Mouse (Mus musculus) ovary, postnatal 36 days (tissue): ENCODE measurements around the gene Gal.
A peak's percentile ranks its signal among the peaks of the same experiment; 100 is the strongest.

ENCODE experiments used
- DNase-seq: peaks from one replicate; pipeline ENCODE4 v3.0.0; 2022; ENCODE audit warnings: low spot score, mixed read lengths

The Gal gene

DNA sequence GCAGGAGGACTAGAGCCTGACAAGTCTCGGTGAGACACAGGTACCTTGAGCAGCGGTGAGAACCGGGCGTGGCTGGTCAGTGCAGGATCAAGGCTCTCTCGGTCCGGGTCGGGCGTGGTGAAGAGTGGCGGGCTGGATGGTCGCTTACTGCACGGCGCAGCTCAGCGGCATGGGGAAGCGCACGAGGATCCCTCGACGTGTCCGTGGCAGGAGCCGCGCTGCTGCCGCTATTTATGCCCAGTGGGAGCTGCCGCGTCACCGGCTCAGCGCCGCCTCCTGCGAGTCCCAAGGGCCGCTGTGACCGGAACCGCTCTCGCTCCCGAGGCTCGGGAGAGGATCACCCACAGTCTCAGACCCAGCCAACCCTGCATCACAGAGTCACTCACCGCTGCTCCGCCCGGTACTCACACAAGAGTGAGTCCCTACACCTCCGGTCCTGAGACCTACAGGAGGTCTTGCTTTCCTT is at the start of gene Gal:
Gal (minus strand) TSS at position 277 of the 466 bp plus-strand sequence.
- DNase-seq = peak; percentile 40

DNA sequence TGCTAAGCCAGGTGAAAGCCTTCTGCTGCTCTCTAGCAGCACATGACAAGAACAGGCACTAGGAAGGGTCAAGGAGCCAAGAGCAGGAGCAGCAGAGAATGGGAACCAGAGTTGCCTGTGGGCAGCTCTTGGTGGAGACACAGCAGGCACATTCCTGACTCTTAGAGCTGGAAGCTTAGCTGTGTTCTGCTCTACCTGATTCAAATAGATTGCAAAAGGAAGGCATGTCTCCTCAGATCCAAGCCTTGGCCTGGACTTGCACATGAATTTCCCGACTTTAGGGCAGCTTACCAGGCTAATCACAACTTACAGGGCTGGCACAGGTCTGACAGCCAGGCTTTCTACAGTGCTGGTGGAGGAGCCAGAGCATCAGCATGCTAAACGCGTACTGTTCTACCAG is 45.6 kb upstream of the Gal start:
- no peak for DNase-seq

DNA sequence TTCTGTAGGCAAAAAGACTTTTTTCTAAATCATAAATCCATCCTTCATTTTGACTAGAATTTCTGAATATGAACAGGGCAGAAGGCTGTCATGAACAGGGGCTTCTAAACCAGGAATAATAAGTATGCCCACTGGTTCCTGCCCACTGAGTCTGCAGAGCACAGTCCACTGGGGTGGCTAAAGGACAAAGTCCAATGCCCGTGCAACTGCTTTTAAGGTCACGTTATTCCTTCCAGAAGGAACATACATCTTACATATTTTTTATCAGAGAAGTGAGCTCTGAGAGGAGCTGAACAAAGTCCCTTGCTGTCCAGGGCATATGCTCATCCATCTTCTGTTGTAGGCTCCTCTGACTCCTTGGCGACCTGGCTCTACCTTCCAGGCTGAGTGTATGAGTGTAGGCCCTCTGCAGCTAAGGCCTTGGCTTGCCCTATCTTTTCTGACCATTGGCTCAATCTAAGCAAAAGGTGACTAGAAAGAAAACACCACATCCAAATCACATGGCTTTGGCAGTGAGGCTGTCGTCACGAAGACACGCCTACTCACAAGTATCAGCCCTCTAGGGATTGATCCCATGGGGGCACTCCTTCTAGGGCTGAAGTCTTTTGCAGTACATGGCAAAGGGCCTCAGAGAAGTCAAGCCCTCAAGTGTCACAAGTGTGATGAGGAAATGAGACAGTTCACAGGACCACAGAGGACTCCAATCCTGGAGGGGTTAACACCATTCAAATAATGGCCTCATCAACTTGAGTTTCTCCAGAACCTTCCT is 44.2 kb upstream of the Gal start:
- no peak for DNase-seq

DNA sequence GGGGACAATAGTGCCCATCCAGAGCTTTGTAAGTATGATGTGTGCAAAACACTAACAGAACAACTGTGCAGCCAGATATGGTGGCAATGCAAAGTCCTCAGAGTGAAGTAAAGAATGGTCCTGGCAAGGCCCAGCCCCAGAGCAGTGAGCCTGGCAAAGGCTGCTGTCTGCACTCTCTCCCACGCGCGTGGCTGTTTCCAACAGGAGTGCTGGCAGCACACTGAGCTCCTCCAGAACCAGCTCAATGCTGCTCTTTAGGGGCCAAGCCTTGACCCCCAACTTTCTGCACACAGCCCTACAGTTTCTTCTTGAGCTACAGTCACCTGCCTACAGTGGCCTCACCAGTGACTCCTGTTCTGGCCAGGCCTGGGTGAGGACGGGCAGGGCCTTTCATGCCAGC is 43.4 kb upstream of the Gal start:
- no peak for DNase-seq

DNA sequence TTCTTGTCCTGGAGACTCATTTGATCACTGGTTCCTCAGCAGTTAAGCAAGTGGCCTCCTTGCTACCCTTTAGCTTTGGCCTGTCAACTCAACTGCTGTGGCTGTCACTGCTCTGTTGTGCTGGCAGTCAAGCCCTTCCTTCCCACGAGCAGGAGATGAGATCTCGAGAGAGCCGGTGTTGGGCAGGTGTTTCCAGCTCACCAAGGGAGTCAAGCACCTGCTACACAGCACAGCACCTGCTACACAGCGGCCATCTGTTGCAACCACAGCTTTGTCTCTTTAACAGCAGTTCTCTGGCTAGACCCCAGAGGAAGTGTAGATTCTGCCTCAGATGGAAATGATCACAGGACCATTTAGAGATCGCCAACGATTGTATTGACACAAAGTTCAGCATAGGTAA is 37.3 kb upstream of the Gal start:
- no peak for DNase-seq

DNA sequence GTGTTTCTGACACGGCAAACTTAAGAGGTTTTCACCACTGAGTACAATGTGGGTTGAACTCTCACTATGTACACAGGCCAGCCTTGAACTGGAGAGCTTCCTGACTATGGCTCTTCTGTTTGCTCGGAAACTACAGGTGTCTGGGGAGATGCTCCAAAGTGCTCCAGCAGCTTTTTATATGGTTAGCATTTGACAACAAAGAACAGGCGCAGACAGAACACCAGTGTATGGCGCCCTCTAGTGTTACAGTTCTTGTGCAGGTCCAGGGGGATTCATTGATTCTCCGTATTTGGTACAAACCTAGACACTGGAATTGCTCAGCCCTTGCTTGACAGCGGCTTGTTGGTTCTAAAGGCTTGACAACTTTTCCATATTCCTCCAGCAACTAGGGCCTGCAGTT is 36.8 kb upstream of the Gal start:
- DNase-seq = peak; percentile 44

DNA sequence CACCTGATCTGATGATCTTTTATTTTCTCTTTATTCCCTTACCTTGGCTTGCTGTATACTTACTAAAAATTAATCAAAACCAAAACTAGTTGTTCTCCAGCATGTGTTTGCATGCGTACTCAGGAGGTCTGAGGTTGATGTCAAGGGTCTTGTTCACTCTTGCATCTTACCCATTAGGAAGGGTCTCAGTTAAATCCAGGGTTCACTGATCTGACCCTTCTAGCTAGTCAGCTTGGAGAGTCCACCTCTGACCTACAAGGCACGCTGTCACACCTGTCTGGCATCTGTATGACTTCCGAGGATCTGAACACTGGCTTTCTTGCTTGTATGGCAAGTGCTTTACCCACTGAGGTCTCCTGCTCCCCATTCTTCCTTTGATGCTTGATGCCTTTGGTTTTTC is 36.4 kb upstream of the Gal start:
- DNase-seq = no peak

- no peak for DNase-seq
Measured at GRCm38 (mm10) chr19:3449248-3449647, 34.9 kb upstream of the Gal start.

- DNase-seq = no peak
Measured at GRCm38 (mm10) chr19:3447348-3447747, 33.0 kb upstream of the Gal start.

- DNase-seq = no peak
Measured at GRCm38 (mm10) chr19:3441092-3441491, 26.7 kb upstream of the Gal start.

- DNase-seq = no peak
Measured at GRCm38 (mm10) chr19:3440667-3441066, 26.3 kb upstream of the Gal start.

DNA sequence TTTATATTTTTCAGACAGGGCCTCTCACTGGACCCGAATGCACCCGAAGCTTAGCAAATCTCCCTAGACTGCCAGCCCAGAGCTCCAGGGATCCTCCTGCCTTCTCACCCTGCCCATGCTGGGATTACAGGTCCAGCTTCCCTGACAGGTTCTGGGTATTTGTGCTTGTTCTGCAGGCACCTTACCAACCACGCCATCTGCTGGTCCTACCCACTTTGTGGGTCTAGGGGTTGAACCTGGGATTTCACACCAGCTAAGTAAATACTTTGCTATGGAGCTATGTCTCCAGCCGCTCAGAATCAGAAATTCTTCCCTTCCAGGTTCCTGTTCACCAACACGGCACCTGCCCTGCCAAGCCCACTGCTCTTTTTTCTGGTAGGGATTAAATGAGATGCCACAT is 23.6 kb upstream of the Gal start:
- no peak for DNase-seq

DNA sequence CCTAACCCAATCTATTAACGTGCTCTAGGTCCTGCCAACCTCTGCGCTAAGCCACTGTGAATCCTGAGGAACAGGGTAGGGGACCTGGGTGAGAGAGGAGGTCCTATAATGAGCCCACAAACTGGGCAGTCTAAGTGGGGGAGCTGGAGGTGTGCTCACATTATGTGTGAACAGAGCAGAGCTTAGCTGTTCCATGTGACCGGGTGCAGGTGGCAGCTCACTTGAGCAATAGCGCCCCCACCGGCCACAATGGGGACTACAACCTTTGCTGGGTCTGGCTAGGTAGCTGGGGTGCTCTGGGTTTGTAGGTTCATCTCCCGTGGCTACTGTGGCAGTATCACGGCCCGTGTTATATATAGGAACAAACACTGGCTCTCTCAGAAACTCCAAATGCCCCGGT is 22.5 kb upstream of the Gal start:
- DNase-seq = peak; percentile 27

DNA sequence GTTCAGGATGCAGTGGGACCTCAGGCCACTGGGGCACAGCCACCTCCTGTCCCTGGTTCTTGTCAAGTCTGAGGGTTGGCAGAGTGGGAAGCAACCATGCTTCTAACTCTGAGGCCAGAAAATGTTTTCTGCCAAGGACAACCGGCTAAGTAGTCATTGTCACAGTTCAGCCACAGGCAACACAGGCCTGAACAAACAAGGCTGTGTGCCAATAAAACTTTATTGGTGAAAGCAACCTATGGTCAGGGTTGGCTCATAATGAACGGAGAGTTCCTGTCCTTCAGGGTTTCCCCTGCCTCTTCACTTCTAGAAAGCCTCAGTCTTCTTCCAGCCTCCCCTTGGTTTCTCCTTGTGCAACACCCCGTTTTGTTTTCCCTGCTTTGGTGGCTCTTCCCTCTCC is 21.5 kb upstream of the Gal start:
- DNase-seq = no peak

GRCm38 (mm10) chr19:3434641-3435040 is 20.3 kb upstream of the Gal start:
- DNase-seq = no peak

DNA sequence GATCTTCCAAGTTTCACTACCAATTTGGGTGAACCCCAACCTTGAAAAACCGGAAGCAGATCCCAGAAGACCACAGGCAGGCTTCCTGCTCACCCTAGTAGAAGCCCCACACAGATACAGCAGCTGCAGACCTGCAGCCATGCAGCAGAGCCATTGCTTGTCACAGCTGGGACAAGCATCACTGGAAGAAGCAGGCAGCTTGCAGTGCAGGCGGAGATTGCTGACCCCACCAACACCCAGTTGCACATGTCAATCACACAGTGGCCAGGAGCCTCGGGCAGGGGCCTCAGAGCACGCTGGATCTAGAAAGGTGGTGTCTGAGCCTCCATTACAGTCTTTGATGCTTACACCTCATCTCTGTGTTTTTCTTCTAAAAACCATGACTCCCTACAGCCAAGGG is 19.8 kb upstream of the Gal start:
- no peak for DNase-seq

DNA sequence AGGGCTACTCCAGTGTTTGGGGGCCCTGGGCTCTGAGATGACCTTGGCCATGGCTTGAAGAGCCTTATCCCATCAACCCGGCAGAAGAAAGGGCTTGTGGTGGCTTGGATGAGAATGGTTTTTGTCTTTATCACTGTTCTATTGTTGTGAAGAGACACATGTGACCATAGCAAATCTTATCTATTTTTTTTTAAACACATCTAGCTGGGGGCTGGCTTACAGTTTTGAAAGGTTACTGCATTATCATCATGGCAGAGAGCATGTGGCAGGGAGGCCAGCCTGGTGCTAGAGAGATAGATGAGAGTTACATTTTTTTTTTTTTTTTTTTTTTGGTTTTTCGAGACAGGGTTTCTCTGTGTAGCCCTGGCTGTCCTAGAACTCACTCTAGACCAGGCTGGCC is 17.6 kb upstream of the Gal start:
- no peak for DNase-seq

DNA sequence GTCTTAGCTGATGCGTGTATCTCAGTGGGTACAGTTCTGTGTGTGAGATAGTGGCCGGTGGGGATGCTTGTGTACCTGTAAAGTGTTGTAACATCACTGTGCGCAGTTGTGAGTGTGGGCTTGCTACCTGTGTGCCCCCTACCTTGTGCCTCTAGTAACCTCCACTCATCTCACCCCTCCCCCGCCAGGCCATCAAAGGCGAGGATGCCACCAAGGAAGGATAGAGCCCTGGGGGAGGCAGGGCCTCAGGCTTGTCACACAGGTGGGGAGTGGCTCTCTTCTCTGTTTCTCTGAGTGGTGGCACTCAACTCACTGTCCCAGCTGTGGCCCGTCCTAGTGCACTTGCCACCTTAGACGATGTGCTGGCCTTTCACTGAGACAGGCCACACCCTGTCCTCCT is 16.7 kb upstream of the Gal start:
- no peak for DNase-seq

- no peak for DNase-seq
Measured at GRCm38 (mm10) chr19:3429156-3429816, 14.9 kb upstream of the Gal start.

DNA sequence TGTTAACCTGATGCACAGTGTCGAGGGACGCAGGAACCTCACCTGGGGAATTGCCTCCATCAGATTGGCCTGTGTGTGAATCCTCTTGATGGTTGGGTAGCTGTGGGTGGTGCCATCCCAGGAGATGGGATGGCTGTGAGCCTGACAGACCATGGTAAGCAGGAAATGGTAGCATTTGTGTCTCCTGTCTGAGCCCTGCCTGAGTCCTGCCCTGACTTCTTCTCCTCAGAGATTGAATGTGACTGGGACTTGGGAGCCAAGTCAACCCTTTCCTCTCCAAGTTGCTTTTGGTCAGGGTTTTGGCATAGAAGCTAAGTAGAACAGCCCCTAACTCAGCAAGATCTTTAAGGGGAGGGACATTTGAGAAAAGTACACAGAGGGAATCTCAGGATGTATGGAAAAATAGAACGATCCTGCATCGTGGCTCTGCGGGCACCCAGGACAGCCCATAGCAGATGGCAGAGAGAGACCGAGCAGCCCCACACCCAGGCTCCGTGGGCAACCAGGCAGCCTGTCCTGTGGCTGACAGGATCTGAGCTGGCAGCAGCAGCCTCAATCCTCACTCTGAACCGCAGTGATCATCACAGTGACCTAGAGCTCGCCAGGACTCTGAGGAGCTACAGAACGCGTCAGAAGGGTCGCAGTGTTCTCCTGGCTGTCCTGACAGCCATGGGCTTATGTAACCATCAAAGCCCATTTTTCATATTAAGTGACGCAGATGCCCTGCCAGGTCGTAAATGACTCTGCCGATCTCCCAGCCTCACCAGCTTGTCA is 13.9 kb upstream of the Gal start:
- DNase-seq = no peak

GRCm38 (mm10) chr19:3424214-3424613 is 9.9 kb upstream of the Gal start:
- DNase-seq = no peak

- DNase-seq = no peak
Measured at GRCm38 (mm10) chr19:3422981-3423380, 8.6 kb upstream of the Gal start.

- no peak for DNase-seq
Measured at GRCm38 (mm10) chr19:3422488-3422887, 8.1 kb upstream of the Gal start.
